Mouse (Mus musculus): ENCODE data around the gene Gjc3.

Gjc3 gene

GRCm38 (mm10) chr5:137909564-137910262, 53.2 kb downstream of the Gjc3 start:
- no peak for DNase-seq (ENCODE audit: low spot score)

Measured in testis, postnatal 14 days (tissue).